ENCODE assay signal across 15 mouse cellular contexts in genomic region chr9:25490278-25491145, GRCm38 (mm10). TPM values are rescaled to one million over a fixed set of nuclear protein-coding genes. Genes with fewer than 3 reads are reported as not detected.
DNase-seq lines count a peak whose midpoint lies in the region; ATAC-seq and TF ChIP-seq lines count a peak whose summit lies in the region.
"Had no signal": no experiment of that assay in that cellular context is flagged by ENCODE, and none has a peak within 500 bp of the region (broad histone marks: within the 10 kb centered on the region; RNA-seq: fewer than 3 reads in every experiment).

No protein-coding gene starts in this region.

- no peak overlapping the region for H3K9ac ChIP-seq in forebrain, embryonic 13.5 days
- no peak overlapping the region for H3K9ac ChIP-seq in forebrain, postnatal 0 days
- H3K9ac ChIP-seq in hindbrain, embryonic 15.5 days = no peak overlapping the region
- H3K9ac ChIP-seq in hindbrain, embryonic 14.5 days = no peak overlapping the region
- H3K9ac ChIP-seq: liver, embryonic 13.5 days had no signal

- H3K27me3 ChIP-seq in forebrain, embryonic 13.5 days = no peaks in the 10 kb centered on the region
- no peaks in the 10 kb centered on the region for H3K27me3 ChIP-seq in forebrain, postnatal 0 days (ENCODE audit: insufficient read depth, low read length)
- H3K27me3 ChIP-seq in hindbrain, embryonic 15.5 days = no peaks in the 10 kb centered on the region
- no peaks in the 10 kb centered on the region for H3K27me3 ChIP-seq in hindbrain, embryonic 14.5 days (ENCODE audit: control insufficient read depth, insufficient read depth, low read length)
- H3K27me3 ChIP-seq: liver, embryonic 13.5 days had no signal

- no peak for DNase-seq in forebrain, postnatal 0 days
- DNase-seq in hindbrain, embryonic 14.5 days (ENCODE audit: low spot score) = no peak
- no peak for DNase-seq in right cerebral cortex, postnatal 36 days (ENCODE audit: low spot score in 2 of 2)
- DNase-seq in lung, postnatal 10 days = no peak
- DNase-seq: adrenal gland, postnatal 25 days; cerebellum, adult 18-20 months; gastrocnemius, postnatal 14 days; liver, embryonic 13.5 days; spleen, adult 18-20 months had no signal

- no peak for TF ChIP-seq POLR2A in olfactory bulb, adult 2 months (IDR thresholded peaks at IDR 0.05; ENCODE audit: insufficient read depth, low read depth, low read length)

- 57% methylated on average over 13 of the region's 13 CpGs for WGBS in forebrain, embryonic 13.5 days
- 61% methylated on average over 13 of the region's 13 CpGs for WGBS in forebrain, postnatal 0 days
- 68% methylated on average over 13 of the region's 13 CpGs for WGBS in hindbrain, embryonic 15.5 days
- WGBS in hindbrain, embryonic 14.5 days = 63% methylated on average over 13 of the region's 13 CpGs
- 65% methylated on average over 13 of the region's 13 CpGs for WGBS in olfactory bulb, adult 2 months

- no peak overlapping the region for H3K4me3 ChIP-seq in forebrain, embryonic 13.5 days
- no peak overlapping the region for H3K4me3 ChIP-seq in forebrain, postnatal 0 days (ENCODE audit: low read depth, low read length)
- no peak overlapping the region for H3K4me3 ChIP-seq in hindbrain, embryonic 15.5 days
- no peak overlapping the region for H3K4me3 ChIP-seq in hindbrain, embryonic 14.5 days (replicated peaks; ENCODE audit: low read length)
- H3K4me3 ChIP-seq in olfactory bulb, adult 2 months (ENCODE audit: insufficient read depth, low read depth, low read length) = no peak overlapping the region
- H3K4me3 ChIP-seq: hindbrain, embryonic 10.5 days; liver, embryonic 13.5 days; myocyte had no signal

- H3K36me3 ChIP-seq in forebrain, embryonic 13.5 days (ENCODE audit: poor library complexity, severe bottlenecking) = no peaks in the 10 kb centered on the region
- H3K36me3 ChIP-seq in forebrain, postnatal 0 days (ENCODE audit: insufficient read depth) = no peaks in the 10 kb centered on the region
- no peaks in the 10 kb centered on the region for H3K36me3 ChIP-seq in hindbrain, embryonic 15.5 days
- H3K36me3 ChIP-seq in hindbrain, embryonic 14.5 days (replicated peaks; ENCODE audit: control insufficient read depth, insufficient read depth) = no peaks in the 10 kb centered on the region
- H3K36me3 ChIP-seq: hindbrain, embryonic 10.5 days; liver, embryonic 13.5 days had no signal

- TF ChIP-seq CTCF in forebrain, postnatal 0 days (IDR thresholded peaks at IDR 0.05; ENCODE audit: low read depth) = no peak
- TF ChIP-seq CTCF in olfactory bulb, adult 2 months (IDR thresholded peaks at IDR 0.05; ENCODE audit: insufficient read depth, low read depth, low read length) = no peak

- no peaks in the 10 kb centered on the region for H3K9me3 ChIP-seq in forebrain, embryonic 13.5 days (replicated peaks)
- H3K9me3 ChIP-seq in forebrain, postnatal 0 days (ENCODE audit: low read length) = no peaks in the 10 kb centered on the region
- no peaks in the 10 kb centered on the region for H3K9me3 ChIP-seq in hindbrain, embryonic 15.5 days
- H3K9me3 ChIP-seq in hindbrain, embryonic 14.5 days (ENCODE audit: control insufficient read depth, low read length) = no peaks in the 10 kb centered on the region
- H3K9me3 ChIP-seq: hindbrain, embryonic 10.5 days; liver, embryonic 13.5 days had no signal

- no peak overlapping the region for H3K4me2 ChIP-seq in forebrain, embryonic 13.5 days
- no peak overlapping the region for H3K4me2 ChIP-seq in forebrain, postnatal 0 days (ENCODE audit: low read depth)
- H3K4me2 ChIP-seq in hindbrain, embryonic 15.5 days = no peak overlapping the region
- no peak overlapping the region for H3K4me2 ChIP-seq in hindbrain, embryonic 14.5 days (replicated peaks)
- H3K4me2 ChIP-seq: liver, embryonic 13.5 days had no signal

- peak; percentile 78 for ATAC-seq in forebrain, embryonic 13.5 days
- ATAC-seq in forebrain, postnatal 0 days = no peak
- ATAC-seq in hindbrain, embryonic 15.5 days (ENCODE audit: low FRiP score, low read depth) = 0 out of 2 replicates have a peak, but pooled peaks have one; percentile 48
- no peak for ATAC-seq in hindbrain, embryonic 14.5 days (ENCODE audit: low FRiP score)
- ATAC-seq in granulocyte monocyte progenitor cell, adult 5-6 weeks (replicated peaks; ENCODE audit: poor library complexity, severe bottlenecking) = peak; percentile 27

- peaks cover 18% of the 10 kb centered on the region for H3K4me1 ChIP-seq in forebrain, embryonic 13.5 days
- H3K4me1 ChIP-seq in forebrain, postnatal 0 days (ENCODE audit: insufficient read depth) = 0 out of 2 replicates have a peak, but pooled peaks cover 6% of the 10 kb centered on the region
- peaks cover 17% of the 10 kb centered on the region; the same call in 1 of the 2 replicates for H3K4me1 ChIP-seq in hindbrain, embryonic 15.5 days (replicated peaks)
- H3K4me1 ChIP-seq in hindbrain, embryonic 14.5 days (replicated peaks; ENCODE audit: control insufficient read depth, insufficient read depth, low read length) = no peaks in the 10 kb centered on the region
- H3K4me1 ChIP-seq in olfactory bulb, adult 2 months (ENCODE audit: control insufficient read depth, insufficient read depth, low read length) = peaks cover 28% of the 10 kb centered on the region

- H3K27ac ChIP-seq in forebrain, embryonic 13.5 days = no peak overlapping the region
- no peak overlapping the region for H3K27ac ChIP-seq in forebrain, postnatal 0 days (ENCODE audit: low read depth, low read length)
- no peak overlapping the region for H3K27ac ChIP-seq in hindbrain, embryonic 15.5 days (replicated peaks)
- H3K27ac ChIP-seq in hindbrain, embryonic 14.5 days = no peak overlapping the region
- peak overlapping the region; percentile 27; the same call in 1 of the 2 replicates for H3K27ac ChIP-seq in olfactory bulb, adult 2 months (ENCODE audit: insufficient read depth, low read depth, low read length)
- H3K27ac ChIP-seq: hindbrain, embryonic 10.5 days; liver, embryonic 13.5 days had no signal

RNA-seq across cellular contexts. Expression of gene Eepd1, which starts 9.2 kb away (rescaled TPM):
- 8.1 and 8.9 TPM in 2 replicates for polyA plus RNA-seq in forebrain, embryonic 13.5 days (2015; fragmentation: Nextera tagmentation; extraction: Ambion mirVana)
- total RNA-seq in forebrain, postnatal 0 days (2014; rRNA removed) = 16.3 and 16.5 TPM in 2 replicates
- polyA plus RNA-seq in forebrain, postnatal 0 days (2015; fragmentation: Nextera tagmentation; extraction: Ambion mirVana) = 14.8 and 16.8 TPM in 2 replicates
- 11.0 and 12.0 TPM in 2 replicates for polyA plus RNA-seq in hindbrain, embryonic 15.5 days (2015; fragmentation: Nextera tagmentation; extraction: Ambion mirVana)
- polyA plus RNA-seq in hindbrain, embryonic 14.5 days (2014; fragmentation: Nextera tagmentation; extraction: Ambion mirVana) = 8.8 and 11.1 TPM in 2 replicates
- total RNA-seq in granulocyte monocyte progenitor cell, adult 5-6 weeks (2014; fragmentation: Nextera tagmentation) = 9.3 and 9.9 TPM in 2 replicates
- 12.1 and 13.7 TPM in 2 replicates for total RNA-seq in granulocyte monocyte progenitor cell, adult 5-6 weeks (2017)
- not detected in 2 replicates for polyA plus RNA-seq in olfactory bulb, adult 2 months (2012; ENCODE audit: insufficient read depth, insufficient read length, low replicate concordance, missing spikeins)

Comparison
In these comparisons a context has a peak if more than half of its experiments do, and no peak if none do; other contexts are left out.
1. ATAC-seq: peak in forebrain, embryonic 13.5 days (single experiment), hindbrain, embryonic 15.5 days (single experiment) and granulocyte monocyte progenitor cell, adult 5-6 weeks (single experiment); none in forebrain, postnatal 0 days (single experiment) and hindbrain, embryonic 14.5 days (single experiment).